Mouse (Mus musculus) ovary, adult 10 weeks (tissue): ENCODE measurements around the gene Carhsp1. TPM values are rescaled to one million over a fixed set of nuclear protein-coding genes. Genes with fewer than 3 reads are reported as not detected.

Experiments
- polyA plus RNA-seq: library from polyadenylated mRNA; stranded (reverse); fragments of 350-450 nt; fragmentation: Illumina TruSeq; extraction: RNeasy Lipid Tissue Mini Kit (QIAGEN cat#74804); gene quantifications from one replicate; pipeline ENCODE4 v1.2.3, GENCODE M21; 2014

Gene Carhsp1
- 79.7 TPM for polyA plus RNA-seq

DNA sequence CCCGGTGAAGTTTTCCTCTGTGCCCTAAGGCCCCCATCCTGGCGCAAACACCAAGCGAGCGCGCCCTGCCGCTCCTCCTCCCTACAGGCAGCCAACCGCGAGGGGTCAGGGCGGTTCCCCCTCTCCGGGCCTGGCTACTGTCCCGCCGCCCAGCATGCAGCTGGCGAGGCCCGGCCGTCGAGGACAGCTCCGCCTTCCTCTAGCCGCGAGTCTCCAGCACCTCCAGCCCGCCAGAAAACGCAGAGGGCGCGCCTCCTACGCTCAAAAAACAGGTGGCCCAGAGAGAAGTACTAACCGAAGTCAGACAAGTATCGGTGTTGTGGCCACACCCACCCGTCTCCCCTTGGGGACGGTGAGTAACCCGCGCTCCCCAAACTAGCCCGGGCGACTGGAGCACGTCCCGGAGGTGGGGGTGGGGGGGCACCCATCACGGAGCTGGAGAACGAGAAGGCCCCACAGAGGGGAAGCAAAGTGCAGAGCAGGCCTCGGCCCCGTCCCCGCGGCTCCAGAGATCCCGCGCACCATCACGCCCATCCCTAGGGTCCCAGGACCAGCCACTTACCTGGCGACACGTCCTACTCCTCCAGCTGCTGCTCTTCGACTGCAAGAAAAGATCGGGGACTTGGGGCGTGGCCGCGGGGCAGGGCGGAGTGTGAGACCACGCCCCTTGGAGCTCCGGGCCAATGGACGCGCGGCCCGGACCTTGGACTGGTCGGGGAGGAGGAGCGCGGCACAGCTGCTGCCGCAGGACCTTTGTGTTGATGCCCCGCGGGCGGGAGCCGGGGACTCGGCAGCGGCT is at the start of gene Carhsp1:
Gene Carhsp1 (minus strand): TSS at position 605 of the 799 bp plus-strand sequence.

GRCm38 (mm10) chr16:8680470-8680869 is 8.5 kb upstream of the Carhsp1 start, which contains the start of gene Gm5767:
Gene Gm5767 (plus strand): TSS chr16:8680770.

GRCm38 (mm10) chr16:8637217-8638051 is 34.5 kb downstream of the Carhsp1 start, which contains the start of the genes Pmm2 and Tmem186:
Gene Pmm2 (plus strand): TSS chr16:8637674.
Gene Tmem186 (minus strand): TSS chr16:8637712.

Other genes with a start within 250 kb of the Carhsp1 start
- not detected for gene Tmem114, start 247.0 kb downstream of the Carhsp1 start, polyA plus RNA-seq
- gene Mettl22, start 201.4 kb downstream of the Carhsp1 start, polyA plus RNA-seq, result 2.8 TPM
- 49.4 TPM for gene Abat, start 158.7 kb downstream of the Carhsp1 start, polyA plus RNA-seq
- 123 TPM for gene Pmm2, start 34.5 kb downstream of the Carhsp1 start, polyA plus RNA-seq
- 12.5 TPM for gene Tmem186, start 34.4 kb downstream of the Carhsp1 start, polyA plus RNA-seq
- gene Gm5767, start 8.6 kb upstream of the Carhsp1 start, polyA plus RNA-seq, result not detected
- gene Usp7, start 120.2 kb upstream of the Carhsp1 start, polyA plus RNA-seq, result 292 TPM
- gene 1810013L24Rik, start 157.9 kb upstream of the Carhsp1 start, polyA plus RNA-seq, result 152 TPM